Mouse (Mus musculus): ENCODE data around the gene Pnma1. TPM values are rescaled to one million over a fixed set of nuclear protein-coding genes. Genes with fewer than 3 reads are reported as not detected.

The Pnma1 gene
- polyA plus RNA-seq, 1 experiment from 2014 or later = 0.84 TPM

DNA sequence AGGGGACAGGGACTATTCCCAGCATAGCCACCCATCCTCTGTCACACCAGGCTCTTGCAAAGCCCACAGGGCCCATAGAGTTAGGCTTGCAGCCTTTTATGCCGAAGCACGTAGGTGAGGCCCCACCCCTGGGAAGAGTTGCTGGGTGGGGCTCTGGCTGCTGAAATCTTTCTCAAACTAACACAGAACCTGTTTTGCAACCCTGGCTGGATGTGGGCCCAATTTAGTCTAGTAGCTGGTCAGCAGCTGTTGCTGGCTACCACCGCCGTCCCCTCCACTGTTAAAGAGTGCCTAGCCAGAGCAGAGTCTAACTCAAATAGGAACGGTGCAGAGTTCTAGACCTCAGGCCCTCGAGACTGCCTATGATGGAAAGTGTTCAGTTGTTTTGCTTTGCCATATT, 26.6 kb upstream of the Pnma1 start:
- DNase-seq (ENCODE audit: low spot score) = no peak
- peak overlapping the region; percentile 96 for H3K27ac ChIP-seq (ENCODE audit: low read depth)
- 62% methylated on average over 6 of the region's 6 CpGs for WGBS
- H3K27me3 ChIP-seq (replicated peaks; ENCODE audit: control insufficient read depth, insufficient read depth, low read length) = no peaks in the 10 kb centered on the region
- no peak overlapping the region for H3K9ac ChIP-seq (ENCODE audit: low read length)
- peak overlapping the region; percentile 64 for H3K4me2 ChIP-seq (ENCODE audit: low read length)
- H3K9me3 ChIP-seq (ENCODE audit: control insufficient read depth, low read length) = no peaks in the 10 kb centered on the region
- peaks cover 39% of the 10 kb centered on the region for H3K36me3 ChIP-seq (ENCODE audit: control insufficient read depth, insufficient read depth, low read length)
- H3K4me1 ChIP-seq (replicated peaks; ENCODE audit: control insufficient read depth, insufficient read depth, low read length) = peaks cover 60% of the 10 kb centered on the region
- H3K4me3 ChIP-seq (ENCODE audit: low read depth, low read length) = 0 out of 2 replicates have a peak overlapping the region, but pooled peaks have one; percentile 39
- no peak; the same call in 1 of the 2 replicates for ATAC-seq (replicated peaks; ENCODE audit: low FRiP score, low TSS enrichment, low read depth)

- peak overlapping the region; percentile 54 for H3K27ac ChIP-seq (ENCODE audit: low read depth)
- no peak overlapping the region for H3K4me3 ChIP-seq (ENCODE audit: low read depth, low read length)
- ATAC-seq (replicated peaks; ENCODE audit: low FRiP score, low TSS enrichment, low read depth) = no peak; the same call in 1 of the 2 replicates
- no peak for DNase-seq (ENCODE audit: low spot score)
- no peaks in the 10 kb centered on the region for H3K9me3 ChIP-seq (ENCODE audit: control insufficient read depth, low read length)
- no peak overlapping the region for H3K9ac ChIP-seq (ENCODE audit: low read length)
- peak overlapping the region; percentile 26 for H3K4me2 ChIP-seq (ENCODE audit: low read length)
- H3K4me1 ChIP-seq (replicated peaks; ENCODE audit: control insufficient read depth, insufficient read depth, low read length) = peaks cover 55% of the 10 kb centered on the region
- H3K27me3 ChIP-seq (replicated peaks; ENCODE audit: control insufficient read depth, insufficient read depth, low read length) = no peaks in the 10 kb centered on the region
- 73% methylated on average over 9 of the region's 9 CpGs for WGBS
- peaks cover 42% of the 10 kb centered on the region for H3K36me3 ChIP-seq (ENCODE audit: control insufficient read depth, insufficient read depth, low read length)
These were observed 26.0 kb upstream of the Pnma1 start for GRCm38 (mm10) chr12:84174190-84174811.

DNA sequence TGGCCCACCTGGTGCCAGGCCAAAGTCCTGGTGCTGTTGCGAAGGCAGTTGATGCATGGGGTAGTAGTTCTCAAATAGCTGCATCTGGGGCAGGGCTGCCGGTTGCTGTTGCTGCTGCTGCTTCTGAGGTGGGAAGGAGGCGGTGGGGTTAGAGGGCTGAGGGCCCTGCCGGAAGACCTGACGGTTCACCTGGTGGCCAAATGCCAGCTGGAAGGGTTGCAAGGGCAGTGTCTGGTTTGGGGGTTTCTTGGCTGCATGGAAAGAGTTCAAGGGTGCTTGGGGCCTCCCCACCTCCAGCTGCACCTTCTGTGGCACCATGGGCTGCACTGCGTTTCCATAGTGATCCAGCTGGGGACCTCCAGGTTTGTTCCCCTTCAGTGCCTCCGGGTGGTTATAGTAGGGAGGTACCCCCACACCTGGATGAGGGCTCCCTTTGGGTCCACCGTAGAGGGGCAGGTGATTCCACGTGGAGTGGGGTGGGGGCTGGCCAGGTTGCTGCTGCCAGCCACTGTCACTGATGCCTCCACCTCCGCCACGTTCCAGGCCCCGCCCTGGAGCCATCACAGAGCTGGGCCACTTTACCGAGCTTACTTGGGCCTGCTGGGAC, 25.1 kb upstream of the Pnma1 start:
- peaks cover 46% of the 10 kb centered on the region for H3K4me1 ChIP-seq (replicated peaks; ENCODE audit: control insufficient read depth, insufficient read depth, low read length)
- 88% methylated on average over 13 of the region's 13 CpGs for WGBS
- H3K4me3 ChIP-seq (ENCODE audit: low read depth, low read length) = no peak overlapping the region
- peak overlapping the region; percentile 54; the same call in 1 of the 2 replicates for H3K27ac ChIP-seq (ENCODE audit: low read depth)
- H3K36me3 ChIP-seq (ENCODE audit: control insufficient read depth, insufficient read depth, low read length) = peaks cover 46% of the 10 kb centered on the region
- no peak overlapping the region for H3K9ac ChIP-seq (ENCODE audit: low read length)
- H3K27me3 ChIP-seq (replicated peaks; ENCODE audit: control insufficient read depth, insufficient read depth, low read length) = no peaks in the 10 kb centered on the region
- H3K9me3 ChIP-seq (ENCODE audit: control insufficient read depth, low read length) = no peaks in the 10 kb centered on the region
- no peak overlapping the region for H3K4me2 ChIP-seq (ENCODE audit: low read length)
- ATAC-seq (replicated peaks; ENCODE audit: low FRiP score, low TSS enrichment, low read depth) (no peak), DNase-seq (ENCODE audit: low spot score) (no peak)

DNA sequence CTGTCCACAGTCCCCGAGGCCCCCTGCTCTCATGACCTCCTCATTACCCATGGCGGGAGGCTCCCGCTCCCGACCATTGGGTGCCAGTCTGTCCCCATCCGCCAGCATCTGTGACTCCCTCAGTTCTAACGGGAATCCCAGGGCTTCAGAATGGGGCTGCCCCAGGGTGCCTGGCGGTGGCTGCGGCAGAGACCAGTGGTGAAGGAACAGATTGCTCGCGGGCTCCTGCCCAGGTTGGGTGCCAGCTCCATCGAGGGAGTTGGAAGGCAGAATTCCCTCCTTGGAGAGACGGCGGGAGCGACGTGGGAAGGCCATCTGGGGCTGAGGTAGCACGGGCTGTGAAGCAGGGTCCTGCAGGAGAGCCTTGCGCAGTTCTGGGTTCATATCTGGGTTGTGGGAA, 24.6 kb upstream of the Pnma1 start:
- Histone ChIP-seq H3K4me3 (ENCODE audit: low read depth, low read length) (no peak overlapping the region), H3K27ac (ENCODE audit: low read depth) (no peak overlapping the region), H3K36me3 (ENCODE audit: control insufficient read depth, insufficient read depth, low read length) (peaks cover 46% of the 10 kb centered on the region), H3K4me1 (replicated peaks; ENCODE audit: control insufficient read depth, insufficient read depth, low read length) (peaks cover 41% of the 10 kb centered on the region), H3K9ac (ENCODE audit: low read length) (no peak overlapping the region), H3K9me3 (ENCODE audit: control insufficient read depth, low read length) (no peaks in the 10 kb centered on the region), H3K4me2 (ENCODE audit: low read length) (no peak overlapping the region), H3K27me3 (replicated peaks; ENCODE audit: control insufficient read depth, insufficient read depth, low read length) (no peaks in the 10 kb centered on the region)
- ATAC-seq (replicated peaks; ENCODE audit: low FRiP score, low TSS enrichment, low read depth) (no peak), DNase-seq (ENCODE audit: low spot score) (no peak)
- 94% methylated on average over 17 of the region's 17 CpGs for WGBS

DNA sequence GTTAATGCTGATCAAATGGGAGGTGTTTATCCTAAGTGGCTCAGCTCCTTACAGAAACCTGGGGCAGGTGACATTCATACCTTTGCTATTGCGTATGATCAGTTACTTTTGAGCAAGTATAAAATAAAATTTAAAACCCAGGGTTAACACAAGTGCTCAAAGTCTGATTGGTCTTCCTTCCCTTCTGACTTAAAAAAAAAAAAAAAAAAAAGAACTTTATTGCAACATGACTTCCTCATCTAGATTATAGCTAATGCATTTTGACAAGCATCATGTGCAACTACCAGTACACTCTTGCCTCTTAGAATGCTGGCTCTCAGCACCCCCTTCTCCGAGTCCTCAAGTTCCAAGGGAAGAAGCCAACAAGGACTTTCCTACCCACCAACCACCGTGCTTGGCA, 23.9 kb upstream of the Pnma1 start:
- ATAC-seq (replicated peaks; ENCODE audit: low FRiP score, low TSS enrichment, low read depth) (no peak), DNase-seq (ENCODE audit: low spot score) (no peak)
- peaks cover 46% of the 10 kb centered on the region for H3K36me3 ChIP-seq (ENCODE audit: control insufficient read depth, insufficient read depth, low read length)
- H3K4me3 ChIP-seq (ENCODE audit: low read depth, low read length) = no peak overlapping the region
- H3K9me3 ChIP-seq (ENCODE audit: control insufficient read depth, low read length) = no peaks in the 10 kb centered on the region
- H3K4me2 ChIP-seq (ENCODE audit: low read length) = no peak overlapping the region
- H3K27me3 ChIP-seq (replicated peaks; ENCODE audit: control insufficient read depth, insufficient read depth, low read length) = no peaks in the 10 kb centered on the region
- WGBS = 92% methylated on average over 3 of the region's 3 CpGs
- H3K27ac ChIP-seq (ENCODE audit: low read depth) = no peak overlapping the region
- H3K4me1 ChIP-seq (replicated peaks; ENCODE audit: control insufficient read depth, insufficient read depth, low read length) = peaks cover 34% of the 10 kb centered on the region
- no peak overlapping the region for H3K9ac ChIP-seq (ENCODE audit: low read length)

- Histone ChIP-seq H3K4me1 (replicated peaks; ENCODE audit: control insufficient read depth, insufficient read depth, low read length) (peaks cover 25% of the 10 kb centered on the region), H3K9ac (ENCODE audit: low read length) (no peak overlapping the region), H3K27me3 (replicated peaks; ENCODE audit: control insufficient read depth, insufficient read depth, low read length) (no peaks in the 10 kb centered on the region), H3K27ac (ENCODE audit: low read depth) (no peak overlapping the region), H3K36me3 (ENCODE audit: control insufficient read depth, insufficient read depth, low read length) (peaks cover 46% of the 10 kb centered on the region), H3K4me3 (ENCODE audit: low read depth, low read length) (no peak overlapping the region), H3K9me3 (ENCODE audit: control insufficient read depth, low read length) (no peaks in the 10 kb centered on the region), H3K4me2 (ENCODE audit: low read length) (no peak overlapping the region)
- 87% methylated on average over 10 of the region's 10 CpGs for WGBS
- ATAC-seq (replicated peaks; ENCODE audit: low FRiP score, low TSS enrichment, low read depth) = no peak
- no peak for DNase-seq (ENCODE audit: low spot score)
These were observed 22.3 kb upstream of the Pnma1 start for GRCm38 (mm10) chr12:84170610-84171009.

DNA sequence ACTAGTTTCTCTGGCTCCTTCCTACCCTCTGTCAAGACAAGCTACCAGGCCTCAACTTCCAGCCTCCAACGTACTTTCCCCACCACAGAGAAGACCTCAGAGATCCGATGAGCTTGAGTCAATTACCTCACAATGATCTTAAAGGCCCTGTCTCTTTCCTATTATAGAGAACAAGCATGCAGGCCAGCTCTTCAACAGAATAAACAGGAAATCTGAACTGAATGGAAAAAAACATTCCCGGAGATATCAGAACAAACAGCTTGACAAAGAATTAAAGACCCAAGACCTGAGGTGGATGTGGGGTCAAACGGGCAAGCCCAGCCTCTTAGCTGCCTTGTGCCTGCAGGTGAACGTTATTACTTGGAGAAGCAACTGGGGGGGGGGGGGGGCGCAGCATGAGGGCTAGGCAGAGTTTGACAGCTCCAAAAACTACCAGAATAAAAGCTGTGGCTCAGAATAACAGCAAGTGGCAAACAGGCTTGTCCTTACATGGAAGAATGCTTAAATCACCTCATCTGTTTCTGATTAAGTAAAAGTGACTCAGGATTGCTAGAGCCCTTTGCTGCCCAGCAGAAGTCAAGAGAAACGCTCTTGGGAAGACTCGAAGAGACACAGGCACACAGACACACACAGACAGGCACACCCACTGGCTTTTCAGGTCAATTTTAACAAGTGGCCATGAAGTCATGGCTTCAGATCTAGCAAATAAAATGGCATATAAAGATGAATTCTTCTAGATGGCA, 17.5 kb upstream of the Pnma1 start:
- 43% methylated on average over 8 of the region's 8 CpGs for WGBS
- H3K4me2 ChIP-seq (ENCODE audit: low read length) = no peak overlapping the region

GRCm38 (mm10) chr12:84163586-84164110, 15.4 kb upstream of the Pnma1 start:
- Histone ChIP-seq H3K9ac (ENCODE audit: low read length) (no peak overlapping the region), H3K27me3 (replicated peaks; ENCODE audit: control insufficient read depth, insufficient read depth, low read length) (no peaks in the 10 kb centered on the region), H3K36me3 (ENCODE audit: control insufficient read depth, insufficient read depth, low read length) (peaks cover 30% of the 10 kb centered on the region), H3K4me3 (ENCODE audit: low read depth, low read length) (no peak overlapping the region), H3K4me1 (replicated peaks; ENCODE audit: control insufficient read depth, insufficient read depth, low read length) (peaks cover 10% of the 10 kb centered on the region; the same call in 1 of the 2 replicates), H3K27ac (ENCODE audit: low read depth) (no peak overlapping the region), H3K9me3 (ENCODE audit: control insufficient read depth, low read length) (no peaks in the 10 kb centered on the region), H3K4me2 (ENCODE audit: low read length) (no peak overlapping the region)
- ATAC-seq (replicated peaks; ENCODE audit: low FRiP score, low TSS enrichment, low read depth) (no peak), DNase-seq (ENCODE audit: low spot score) (peak; percentile 48)
- 77% methylated on average over 11 of the region's 11 CpGs for WGBS

More for the DNA sequence above, 17.5 kb upstream of the Pnma1 start:
- Histone ChIP-seq H3K27me3 (replicated peaks; ENCODE audit: control insufficient read depth, insufficient read depth, low read length) (no peaks in the 10 kb centered on the region), H3K9ac (ENCODE audit: low read length) (no peak overlapping the region), H3K9me3 (ENCODE audit: control insufficient read depth, low read length) (no peaks in the 10 kb centered on the region), H3K36me3 (ENCODE audit: control insufficient read depth, insufficient read depth, low read length) (peaks cover 20% of the 10 kb centered on the region), H3K4me1 (replicated peaks; ENCODE audit: control insufficient read depth, insufficient read depth, low read length) (peaks cover 10% of the 10 kb centered on the region; the same call in 1 of the 2 replicates), H3K4me3 (ENCODE audit: low read depth, low read length) (no peak overlapping the region), H3K27ac (ENCODE audit: low read depth) (no peak overlapping the region)
- ATAC-seq (replicated peaks; ENCODE audit: low FRiP score, low TSS enrichment, low read depth) (no peak), DNase-seq (ENCODE audit: low spot score) (no peak)

All from intestine, embryonic 14.5 days (tissue).